ENCODE assay signal across 12 mouse cellular contexts in genomic region chr8:35891769-35892168, GRCm38 (mm10).
DNase-seq lines count a peak whose midpoint lies in the region; ATAC-seq and TF ChIP-seq lines count a peak whose summit lies in the region.
"Had no signal": no experiment of that assay in that cellular context is flagged by ENCODE, and none has a peak within 500 bp of the region (broad histone marks: within the 10 kb centered on the region; RNA-seq: fewer than 3 reads in every experiment).

No protein-coding gene starts in this region.

- no peak for TF ChIP-seq POLR2A in lung, adult 2 months (IDR thresholded peaks at IDR 0.05; ENCODE audit: borderline replicate concordance, extremely low read depth, low read depth, low read length)

- no peak overlapping the region for H3K4me3 ChIP-seq in heart, embryonic 12.5 days
- H3K4me3 ChIP-seq in lung, adult 2 months (replicated peaks; ENCODE audit: extremely low read depth, low read depth, low read length), result no peak overlapping the region
- H3K4me3 ChIP-seq in forebrain, embryonic 10.5 days, result no peak overlapping the region
- H3K4me3 ChIP-seq: layer of hippocampus, adult 2 months; lung, embryonic 15.5 days had no signal

- no peaks in the 10 kb centered on the region for H3K9me3 ChIP-seq in heart, embryonic 12.5 days (replicated peaks)
- no peaks in the 10 kb centered on the region for H3K9me3 ChIP-seq in forebrain, embryonic 10.5 days
- H3K9me3 ChIP-seq: lung, embryonic 15.5 days had no signal

- H3K27ac ChIP-seq in heart, embryonic 12.5 days (ENCODE audit: poor library complexity, severe bottlenecking), result no peak overlapping the region
- no peak overlapping the region for H3K27ac ChIP-seq in forebrain, embryonic 10.5 days
- H3K27ac ChIP-seq: layer of hippocampus, adult 2 months; lung, embryonic 15.5 days had no signal

- 77% methylated on average over 6 of the region's 6 CpGs for WGBS in heart, embryonic 12.5 days
- WGBS in lung, adult 2 months, result 76% methylated on average over 6 of the region's 6 CpGs
- WGBS in forebrain, embryonic 10.5 days, result 90% methylated on average over 6 of the region's 6 CpGs

- H3K4me2 ChIP-seq in heart, embryonic 12.5 days, result no peak overlapping the region
- H3K4me2 ChIP-seq: lung, embryonic 15.5 days had no signal

- no peaks in the 10 kb centered on the region for H3K36me3 ChIP-seq in heart, embryonic 12.5 days
- no peaks in the 10 kb centered on the region for H3K36me3 ChIP-seq in forebrain, embryonic 10.5 days (replicated peaks)
- H3K36me3 ChIP-seq: lung, embryonic 15.5 days had no signal

- H3K27me3 ChIP-seq in heart, embryonic 12.5 days (replicated peaks), result no peaks in the 10 kb centered on the region
- H3K27me3 ChIP-seq in forebrain, embryonic 10.5 days (ENCODE audit: poor library complexity, severe bottlenecking), result no peaks in the 10 kb centered on the region

- ATAC-seq in heart, embryonic 12.5 days (ENCODE audit: insufficient number of reproducible peaks, low FRiP score), result no peak

- peaks cover 22% of the 10 kb centered on the region for H3K4me1 ChIP-seq in heart, embryonic 12.5 days (replicated peaks)
- H3K4me1 ChIP-seq in lung, adult 2 months (ENCODE audit: control insufficient read depth, insufficient read depth, low read length), result no peaks in the 10 kb centered on the region
- H3K4me1 ChIP-seq in forebrain, embryonic 10.5 days, result peaks cover 20% of the 10 kb centered on the region
- H3K4me1 ChIP-seq: lung, embryonic 15.5 days had no signal

- no peak for TF ChIP-seq CTCF in lung, adult 2 months (IDR thresholded peaks at IDR 0.05; ENCODE audit: insufficient read depth, low read length)

- H3K9ac ChIP-seq in heart, embryonic 12.5 days, result no peak overlapping the region
- H3K9ac ChIP-seq: lung, embryonic 15.5 days had no signal

- DNase-seq in heart, adult 11 months, result peak; percentile 93
- peak; percentile 15 for DNase-seq in lung, postnatal 14 days
- no peak for DNase-seq in lung, adult 2 months
- DNase-seq in heart, adult 9 months (ENCODE audit: low spot score in 2 of 2), result peak; percentile 42 to 54
- peak; percentile 7 for DNase-seq in skeletal muscle tissue, adult 2 months (ENCODE audit: low read depth, low spot score)
- DNase-seq in ovary, postnatal 14 days (ENCODE audit: low spot score), result no peak
- DNase-seq in forebrain, embryonic 10.5 days (ENCODE audit: extremely low spot score, low spot score), result no peak
- DNase-seq: cerebellum, adult 2 months; liver had no signal

Comparison
In these comparisons a context has a peak if more than half of its experiments do, and no peak if none do; other contexts are left out.
1. DNase-seq: peak in heart, adult 11 months (single experiment), lung, postnatal 14 days (single experiment), heart, adult 9 months (2 of 2) and skeletal muscle tissue, adult 2 months (single experiment); none in lung, adult 2 months (single experiment), ovary, postnatal 14 days (single experiment) and forebrain, embryonic 10.5 days (single experiment).